Mouse (Mus musculus): ENCODE measurements around the gene Cnmd.
A peak's percentile ranks its signal among the peaks of the same experiment; 100 is the strongest.

Gene Cnmd

GRCm38 (mm10) chr14:79662001-79662400 is at the start of gene Cnmd:
Cnmd (minus strand) TSS chr14:79662170.
- DNase-seq (ENCODE audit: low spot score): no peak

- DNase-seq (ENCODE audit: low spot score): no peak
Observed at GRCm38 (mm10) chr14:79711301-79711700, 49.3 kb upstream of the Cnmd start.

GRCm38 (mm10) chr14:79703523-79704172 is 41.7 kb upstream of the Cnmd start:
- DNase-seq (ENCODE audit: low spot score): no peak

- DNase-seq (ENCODE audit: low spot score): no peak
Observed at GRCm38 (mm10) chr14:79701606-79702005, 39.6 kb upstream of the Cnmd start.

GRCm38 (mm10) chr14:79701054-79701453 is 39.1 kb upstream of the Cnmd start:
- DNase-seq (ENCODE audit: low spot score): no peak

GRCm38 (mm10) chr14:79699381-79699780 is 37.4 kb upstream of the Cnmd start:
- no peak for DNase-seq (ENCODE audit: low spot score)

GRCm38 (mm10) chr14:79690068-79690844 is 28.3 kb upstream of the Cnmd start:
- DNase-seq (ENCODE audit: low spot score): no peak

- DNase-seq (ENCODE audit: low spot score): no peak
Observed at GRCm38 (mm10) chr14:79680652-79681051, 18.7 kb upstream of the Cnmd start.

GRCm38 (mm10) chr14:79677891-79678687 is 16.1 kb upstream of the Cnmd start:
- no peak for DNase-seq (ENCODE audit: low spot score)

- DNase-seq (ENCODE audit: low spot score): no peak
Observed at GRCm38 (mm10) chr14:79677108-79677753, 15.3 kb upstream of the Cnmd start.

GRCm38 (mm10) chr14:79673083-79674013 is 11.4 kb upstream of the Cnmd start:
- no peak for DNase-seq (ENCODE audit: low spot score)

- DNase-seq (ENCODE audit: low spot score): no peak
Observed at GRCm38 (mm10) chr14:79672567-79672966, 10.6 kb upstream of the Cnmd start.

GRCm38 (mm10) chr14:79671008-79671407 is 9.0 kb upstream of the Cnmd start:
- DNase-seq (ENCODE audit: low spot score): no peak

- peak; percentile 70 for DNase-seq (ENCODE audit: low spot score)
Observed at GRCm38 (mm10) chr14:79661005-79661917, 709 bp downstream of the Cnmd start.

- DNase-seq (ENCODE audit: low spot score): no peak
Observed at GRCm38 (mm10) chr14:79660467-79660866, 1.5 kb downstream of the Cnmd start.

- no peak for DNase-seq (ENCODE audit: low spot score)
Observed at GRCm38 (mm10) chr14:79658748-79659508, 3.0 kb downstream of the Cnmd start.

GRCm38 (mm10) chr14:79658286-79658685 is 3.7 kb downstream of the Cnmd start:
- no peak for DNase-seq (ENCODE audit: low spot score)

GRCm38 (mm10) chr14:79652654-79653053 is 9.3 kb downstream of the Cnmd start:
- no peak for DNase-seq (ENCODE audit: low spot score)

- DNase-seq (ENCODE audit: low spot score): no peak
Observed at GRCm38 (mm10) chr14:79649680-79650079, 12.3 kb downstream of the Cnmd start.
